Mouse (Mus musculus): ENCODE data around the gene Epha7. TPM values are rescaled to one million over a fixed set of nuclear protein-coding genes. Genes with fewer than 3 reads are reported as not detected.

The Epha7 gene
- 40.4 and 42.3 TPM in 2 replicates for polyA plus RNA-seq (2012; rRNA removed)

DNA sequence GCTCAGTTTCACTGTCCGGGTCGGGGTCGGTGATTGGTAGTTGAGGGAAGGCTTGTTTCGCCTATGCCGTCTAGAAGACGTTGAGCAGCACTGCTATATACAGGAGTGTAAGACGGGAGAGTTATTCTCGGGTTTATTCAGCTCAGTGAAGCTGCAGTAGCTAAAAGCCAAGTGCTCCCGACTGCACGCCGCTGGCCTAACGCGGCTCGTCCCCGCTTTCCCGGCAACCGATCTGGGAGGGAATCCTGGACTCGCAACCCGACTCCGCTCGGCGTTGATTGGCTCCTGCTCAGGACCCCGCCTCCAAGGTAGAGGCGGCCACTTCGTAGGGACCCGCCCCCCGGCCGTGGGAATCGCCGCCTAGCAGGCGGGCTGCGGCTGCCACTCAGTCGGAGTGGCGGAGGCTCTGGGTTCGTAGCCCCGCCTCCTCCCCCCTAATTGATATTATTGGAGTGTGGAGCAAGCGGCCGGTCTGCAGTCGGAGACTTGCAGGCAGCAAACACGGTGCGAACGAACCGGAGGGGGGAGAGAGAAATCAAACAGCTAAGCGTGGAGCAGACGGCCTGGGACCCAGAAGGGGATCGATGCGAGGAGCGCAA is at the start of gene Epha7:
Epha7 (plus strand) TSS at position 441 of the 599 bp plus-strand sequence.

